Mouse (Mus musculus) left cerebral cortex, postnatal 36 days (tissue): ENCODE results near the gene Npr2. TPM values are rescaled to one million over a fixed set of nuclear protein-coding genes. Genes with fewer than 3 reads are reported as not detected.
A peak's percentile ranks its signal among the peaks of the same experiment; 100 is the strongest.

Experiments
- DNase-seq, 2 experiments: peaks; one replicate each; pipeline ENCODE4 v3.0.0; 2021 to 2022; ENCODE audit warnings: low spot score in 2 of 2, mixed read lengths in 1 of 2
- intact Hi-C: fragments of 180-260 bp; cut with DNase I; formaldehyde crosslinking; loops from one replicate; pipeline ENCODE4 v1.15.1; 2025
- total RNA-seq, 2 experiments: library from RNA; stranded (reverse); gene quantifications; 2 replicates each; pipeline ENCODE4 v1.2.3; 2021

Gene Npr2
- total RNA-seq, 2 experiments from 2014 or later, result 46.4 to 62.2 TPM

DNA sequence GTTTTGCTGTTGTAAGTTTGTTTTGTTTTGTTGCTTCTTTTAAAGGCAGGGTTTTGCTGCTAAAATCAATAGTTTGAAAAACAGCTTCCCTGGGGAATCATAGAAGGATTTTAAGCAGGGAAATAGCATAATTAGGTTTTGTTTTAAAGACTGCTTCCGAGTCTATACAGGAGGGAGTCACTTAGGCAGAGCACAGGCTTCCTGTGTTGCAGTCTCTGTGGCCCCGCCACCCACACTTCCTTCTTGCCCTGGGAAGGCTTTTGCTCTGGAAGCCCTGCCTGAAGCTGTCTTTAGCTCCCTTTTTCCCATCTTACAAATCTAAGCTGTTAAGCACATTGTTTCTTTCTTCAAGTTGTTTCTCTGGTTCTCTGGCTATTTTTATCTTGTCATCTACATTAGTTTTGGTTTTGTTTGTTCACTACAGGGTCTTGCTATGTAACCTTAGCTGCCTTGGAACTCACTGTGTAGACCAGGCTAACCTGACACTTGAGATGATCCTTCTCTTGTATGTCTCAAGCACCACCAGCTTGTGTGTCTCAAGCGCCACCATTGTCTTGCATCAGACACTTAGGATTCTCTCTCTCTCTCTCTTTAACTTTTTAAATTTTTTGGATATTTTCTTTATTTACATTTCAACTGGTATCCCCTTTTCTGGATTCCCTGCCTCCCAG lies 18.5 kb upstream of the Npr2 start:
- DNase-seq, result no peak
- intact Hi-C loops, result no loop called here

GRCm38 (mm10) chr4:43620146-43620778 lies 11.5 kb upstream of the Npr2 start:
- no peak for DNase-seq
- intact Hi-C loops, result no loop called here

GRCm38 (mm10) chr4:43629106-43629817 lies 2.5 kb upstream of the Npr2 start:
- DNase-seq, result no peak
- intact Hi-C loops, result loop anchor here (5.0 kb wide), 1 partner anchor 233 kb away; no protein-coding TSS in a partner anchor

DNA sequence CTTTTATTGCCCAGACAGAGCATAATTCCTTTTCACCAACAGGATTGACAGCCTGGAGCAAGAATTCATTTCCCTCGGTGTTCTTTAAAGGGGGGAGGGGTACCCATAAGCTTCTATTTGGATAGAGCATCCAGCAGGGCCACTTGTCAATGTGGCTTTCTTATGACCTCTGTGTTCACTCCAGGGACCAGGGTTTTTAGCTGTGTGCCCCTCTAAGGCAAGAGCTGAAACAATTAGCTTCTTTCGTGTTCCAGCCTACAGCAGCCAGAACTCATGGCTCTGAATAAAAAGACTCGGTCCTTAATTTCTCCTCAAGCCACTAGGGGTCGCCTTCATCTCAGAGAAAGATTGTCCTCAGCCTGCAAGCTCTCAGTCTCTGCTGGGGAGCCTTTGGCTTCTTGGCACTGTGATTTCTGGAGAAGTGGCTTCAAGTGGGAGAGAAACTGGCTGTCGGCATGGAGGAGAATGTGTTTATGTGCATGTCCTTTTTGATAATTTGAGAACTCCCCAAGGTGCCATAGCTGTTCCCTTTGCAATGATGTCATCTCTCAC lies 1.6 kb upstream of the Npr2 start:
- DNase-seq, result peak; percentile 76 to 85
- intact Hi-C loops, result loop anchor here (1.0 to 2.0 kb wide), 3 partner anchors 27 to 81 kb away; partner anchors contain the start of gene Hint2

DNA sequence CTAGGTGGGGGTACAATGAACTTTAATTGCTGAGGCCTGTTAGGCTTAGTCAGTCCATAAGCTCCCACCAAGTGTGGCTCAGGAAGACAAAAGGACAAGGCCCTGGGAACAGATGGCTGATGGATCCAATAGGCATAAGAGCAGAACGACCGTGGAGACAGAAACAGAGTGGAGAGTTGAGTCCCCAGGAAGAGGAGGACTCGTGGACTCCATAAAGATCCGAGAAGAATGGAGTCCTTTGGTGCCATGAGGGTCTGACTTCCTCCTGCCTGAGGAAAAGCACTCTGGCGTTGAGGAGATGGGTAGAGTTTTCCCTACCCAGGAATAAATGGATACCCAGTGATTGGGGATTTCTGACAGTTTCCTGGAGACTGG lies 1.1 kb upstream of the Npr2 start:
- no peak for DNase-seq
- intact Hi-C loops, result loop anchor here (1.0 to 2.0 kb wide), 3 partner anchors 26 to 81 kb away; partner anchors contain the start of gene Hint2

GRCm38 (mm10) chr4:43631956-43632920 lies 503 bp downstream of the Npr2 start:
- peak; percentile 21 to 36 for DNase-seq
- intact Hi-C loops, result loop anchor here (2.0 kb wide), 2 partner anchors 25 to 35 kb away; partner anchors contain the start of gene Hint2

DNA sequence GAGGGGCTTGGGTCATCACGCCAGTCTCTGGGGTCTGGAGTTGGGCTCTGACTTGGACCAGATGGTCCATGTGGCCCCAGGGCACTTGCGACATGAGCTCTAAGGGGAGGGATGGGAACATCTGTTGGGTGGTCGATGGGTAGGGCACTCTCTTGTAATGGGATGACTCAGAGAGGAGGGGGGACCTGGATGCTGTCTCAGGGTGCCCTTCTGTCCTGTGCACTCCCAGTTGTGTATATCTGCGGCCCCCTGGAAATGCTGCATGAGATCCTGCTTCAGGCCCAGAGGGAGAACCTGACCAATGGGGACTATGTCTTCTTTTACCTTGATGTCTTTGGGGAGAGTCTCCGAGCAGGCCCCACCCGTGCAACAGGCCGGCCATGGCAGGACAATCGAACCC lies 1.6 kb downstream of the Npr2 start:
- peak in 1 of 2 experiments; percentile 3 for DNase-seq
- intact Hi-C loops, result no loop called here

DNA sequence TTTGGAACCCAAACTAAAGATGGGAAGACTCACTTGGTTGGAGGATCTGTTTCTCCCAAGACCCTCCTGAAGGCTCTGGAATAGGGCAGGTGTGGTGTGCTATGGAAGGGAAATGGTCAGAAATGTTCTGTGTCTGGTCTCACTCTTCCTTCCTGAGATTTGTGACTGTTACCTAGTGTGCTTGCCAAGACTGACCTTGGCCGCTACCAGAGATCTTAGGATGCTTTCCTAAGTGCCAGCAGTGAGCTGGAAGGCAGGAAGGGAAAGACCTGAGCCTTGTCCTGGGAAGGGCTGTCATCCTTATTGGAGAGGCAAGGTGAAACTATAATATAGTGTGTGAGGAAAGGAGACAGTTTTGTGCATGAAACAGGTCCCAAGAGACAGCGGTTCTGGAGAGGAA lies 2.0 kb downstream of the Npr2 start:
- intact Hi-C loops, result no loop called here
- peak in 1 of 2 experiments; percentile 1 for DNase-seq

DNA sequence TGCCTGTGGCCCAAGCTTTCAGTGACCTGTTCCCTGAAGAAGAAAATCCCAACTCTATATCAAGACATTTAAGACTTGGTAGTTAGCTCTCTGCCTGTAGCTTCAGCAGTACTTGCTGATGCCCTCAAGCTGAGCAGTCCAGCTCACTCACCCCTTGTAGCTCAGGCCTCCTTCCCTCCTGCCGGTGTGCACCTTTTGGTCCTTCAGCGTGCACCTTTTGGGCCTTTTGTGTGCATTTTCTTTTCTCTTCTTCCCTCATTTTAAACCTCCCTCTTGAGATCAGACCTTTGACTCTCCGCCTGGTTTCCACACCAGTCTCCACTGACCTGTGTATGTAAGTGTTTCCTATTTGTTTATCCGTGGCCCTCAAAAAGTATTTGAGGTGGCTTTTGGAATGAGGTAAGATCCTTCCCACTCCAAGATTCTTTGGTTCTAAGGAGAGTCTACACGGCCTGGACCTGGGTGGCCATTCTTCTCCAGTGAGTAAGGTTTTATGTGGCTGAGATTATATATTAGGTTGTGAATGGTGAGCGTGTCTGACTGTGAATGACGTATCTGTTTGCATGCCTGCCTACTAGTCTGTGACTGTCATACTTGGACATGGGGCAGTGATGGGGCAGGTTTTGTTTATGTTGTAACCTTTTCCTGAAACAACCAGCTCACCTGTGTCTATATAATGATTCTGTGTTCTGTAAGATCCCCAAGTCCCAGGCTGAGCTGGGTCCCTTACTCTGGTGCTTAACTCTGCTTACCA lies 3.1 kb downstream of the Npr2 start:
- peak in 1 of 2 experiments; percentile 1 for DNase-seq
- intact Hi-C loops, result no loop called here

- peak in 1 of 2 experiments; percentile 1 for DNase-seq
- intact Hi-C loops, result no loop called here
These were observed 5.0 kb downstream of the Npr2 start for GRCm38 (mm10) chr4:43636751-43637150.

DNA sequence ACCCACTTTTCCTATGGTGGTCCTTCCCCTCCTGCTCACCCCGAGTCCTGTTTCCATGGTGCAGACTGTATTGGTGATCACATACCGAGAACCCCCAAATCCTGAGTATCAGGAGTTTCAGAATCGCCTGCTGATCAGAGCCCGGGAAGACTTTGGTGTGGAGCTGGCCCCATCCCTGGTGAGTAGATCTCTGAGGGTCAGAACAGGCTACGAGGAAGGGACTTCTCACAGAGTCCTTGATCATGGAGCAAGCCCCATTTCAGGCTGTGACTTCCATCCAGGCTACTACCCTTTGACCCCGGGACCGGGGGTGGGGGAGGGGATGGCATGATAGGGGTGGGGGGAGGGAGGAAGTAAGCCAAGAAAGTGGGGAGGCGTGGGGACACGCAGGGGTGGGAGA lies 8.3 kb downstream of the Npr2 start:
- intact Hi-C loops, result no loop called here

DNA sequence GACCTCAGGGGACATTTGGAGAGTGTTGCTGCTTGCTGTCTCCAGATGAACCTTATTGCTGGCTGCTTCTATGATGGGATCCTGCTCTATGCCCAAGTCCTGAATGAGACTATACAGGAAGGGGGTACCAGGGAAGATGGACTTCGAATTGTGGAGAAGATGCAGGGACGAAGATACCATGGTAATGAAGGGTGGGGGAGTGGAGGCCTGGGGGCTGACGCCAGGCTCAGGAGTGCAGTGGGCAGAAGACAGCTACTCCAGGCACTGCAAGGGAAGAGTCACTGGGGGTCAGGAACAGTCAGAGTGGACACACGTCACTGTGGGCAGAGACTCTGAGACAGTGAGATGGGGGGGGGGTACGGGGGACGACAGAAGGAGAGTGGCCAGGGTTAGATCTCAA lies 8.8 kb downstream of the Npr2 start:
- DNase-seq, result no peak
- intact Hi-C loops, result no loop called here

More for the DNA sequence above, 8.3 kb downstream of the Npr2 start:
- DNase-seq, result no peak

- no peak for DNase-seq
- intact Hi-C loops, result no loop called here
These were observed 18.0 kb downstream of the Npr2 start for GRCm38 (mm10) chr4:43649783-43650182.

- no peak for DNase-seq
- intact Hi-C loops, result no loop called here
These were observed 21.0 kb downstream of the Npr2 start for GRCm38 (mm10) chr4:43652726-43653125.

DNA sequence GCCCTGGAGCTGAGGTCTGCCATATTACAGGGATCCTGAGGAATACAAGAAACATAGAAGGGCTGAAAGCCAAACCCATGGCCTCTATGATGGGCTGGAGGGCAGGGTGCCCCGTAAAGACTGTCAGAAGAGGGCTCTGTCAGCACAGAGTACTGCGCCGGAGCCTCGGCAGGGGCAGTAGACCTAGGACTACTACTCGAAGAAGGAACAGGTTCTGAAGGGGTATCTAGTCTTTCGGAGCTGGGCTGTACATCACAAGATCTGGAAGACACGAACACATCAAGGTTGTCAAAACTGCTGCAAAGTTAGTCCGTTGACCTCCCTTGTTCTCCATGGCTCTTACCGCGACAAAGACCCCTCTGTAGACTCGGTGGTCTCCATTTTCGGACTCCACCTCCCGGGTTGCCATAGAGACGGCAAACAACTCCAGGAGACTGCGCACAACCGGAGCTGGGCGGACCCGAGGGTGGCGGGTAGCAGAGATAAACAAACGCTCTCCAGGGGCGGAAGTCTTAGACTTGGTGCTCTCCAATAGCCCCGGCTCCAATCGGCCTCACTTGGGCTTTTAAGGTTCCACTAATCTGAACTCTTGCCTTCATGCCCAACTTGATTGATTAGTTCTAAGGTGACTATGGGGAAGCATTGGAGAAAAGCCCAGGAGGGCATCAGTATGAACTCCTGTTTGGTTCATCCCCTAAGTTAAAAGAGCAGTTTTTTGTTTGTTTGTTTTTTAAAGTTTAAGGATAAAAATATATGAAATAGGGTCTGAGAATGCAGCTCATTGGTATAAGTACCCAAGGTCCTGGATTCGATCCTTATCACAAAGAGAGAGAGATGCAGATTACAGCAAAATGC lies 21.7 kb downstream of the Npr2 start, which contains the start of gene Spag8:
Spag8 (minus strand) TSS at position 434 of the 855 bp plus-strand sequence.
- intact Hi-C loops, result no loop called here
- DNase-seq, result peak in 1 of 2 experiments; percentile 42

GRCm38 (mm10) chr4:43655656-43656338 lies 24.1 kb downstream of the Npr2 start:
- DNase-seq, result peak in 1 of 2 experiments; percentile 22
- intact Hi-C loops, result loop anchor here (2.0 kb wide), 1 partner anchor 25 kb away; the partner anchor contains the start of gene Npr2
